Mouse (Mus musculus): ENCODE data around the gene Bahd1.

Gene Bahd1

GRCm38 (mm10) chr2:118899306-118899705, 871 bp upstream of the Bahd1 start:
- no peak for DNase-seq

- peak in 1 of 2 experiments; percentile 44 for DNase-seq
These were observed 606 bp downstream of the Bahd1 start for GRCm38 (mm10) chr2:118900826-118901140.

- DNase-seq: peak; percentile 98 to 99
These were observed 1.2 kb downstream of the Bahd1 start for GRCm38 (mm10) chr2:118901175-118902031.

- DNase-seq: peak; percentile 26 to 67
These were observed 2.2 kb downstream of the Bahd1 start for GRCm38 (mm10) chr2:118902051-118903025.

- DNase-seq: no peak
These were observed 3.2 kb downstream of the Bahd1 start for GRCm38 (mm10) chr2:118903333-118903741.

GRCm38 (mm10) chr2:118905433-118906117, 5.4 kb downstream of the Bahd1 start:
- DNase-seq: no peak

GRCm38 (mm10) chr2:118906118-118906492, 5.9 kb downstream of the Bahd1 start:
- no peak for DNase-seq

GRCm38 (mm10) chr2:118907781-118908180, 7.6 kb downstream of the Bahd1 start:
- DNase-seq: no peak

- DNase-seq: no peak
These were observed 9.0 kb downstream of the Bahd1 start for GRCm38 (mm10) chr2:118909151-118909550.

- DNase-seq: no peak
These were observed 10.6 kb downstream of the Bahd1 start for GRCm38 (mm10) chr2:118910605-118911278.

- DNase-seq: no peak
These were observed 12.5 kb downstream of the Bahd1 start for GRCm38 (mm10) chr2:118912706-118913105.

GRCm38 (mm10) chr2:118913551-118914276, 13.5 kb downstream of the Bahd1 start:
- DNase-seq: no peak

- DNase-seq: no peak
These were observed 14.5 kb downstream of the Bahd1 start for GRCm38 (mm10) chr2:118914685-118915084.

GRCm38 (mm10) chr2:118916436-118916835, 16.3 kb downstream of the Bahd1 start:
- DNase-seq: no peak

- no peak for DNase-seq
These were observed 18.4 kb downstream of the Bahd1 start for GRCm38 (mm10) chr2:118918543-118918942.

GRCm38 (mm10) chr2:118920428-118920827, 20.3 kb downstream of the Bahd1 start:
- DNase-seq: no peak

GRCm38 (mm10) chr2:118925952-118926351, 25.8 kb downstream of the Bahd1 start:
- no peak for DNase-seq

- DNase-seq: peak; percentile 68 to 77
These were observed 26.3 kb downstream of the Bahd1 start, which contains the start of gene Chst14 for GRCm38 (mm10) chr2:118926361-118926997. Chst14 (plus strand) TSS chr2:118926496.

GRCm38 (mm10) chr2:118926998-118927739, 27.0 kb downstream of the Bahd1 start:
- peak in 1 of 2 experiments; percentile 27 for DNase-seq

- no peak for DNase-seq
These were observed 41.2 kb downstream of the Bahd1 start for GRCm38 (mm10) chr2:118941341-118941740.

All from thymus, postnatal 36 days (tissue).